Mouse (Mus musculus) frontal cortex, adult (tissue): ENCODE data around the gene Chpf.

Experiments used
- ATAC-seq: cut with Nextera tagmentation; 2 replicates; pipeline ENCODE4 v1.9.2; 2017; ENCODE audit warnings: mild to moderate bottlenecking, moderate library complexity, mixed read lengths; ENCODE audit not compliant: low TSS enrichment

Gene Chpf

DNA sequence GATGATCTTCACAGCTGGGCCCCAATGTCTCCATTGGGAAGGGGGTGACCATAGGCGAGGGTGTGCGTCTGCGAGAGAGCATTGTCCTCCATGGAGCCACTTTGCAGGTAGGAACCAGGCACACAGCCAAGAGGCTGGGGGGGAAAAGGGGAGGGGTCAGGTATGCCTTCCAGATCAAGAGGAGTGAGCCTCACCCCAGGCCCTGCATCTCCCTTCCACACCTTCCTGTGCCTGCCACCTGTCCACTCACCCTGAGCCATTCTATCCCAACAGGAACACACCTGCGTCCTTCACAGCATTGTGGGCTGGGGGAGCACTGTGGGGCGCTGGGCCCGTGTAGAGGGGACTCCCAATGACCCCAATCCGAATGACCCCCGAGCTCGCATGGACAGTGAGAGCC, 36.9 kb downstream of the Chpf start:
- ATAC-seq = no peak

- no peak for ATAC-seq
Observed at GRCm38 (mm10) chr1:75441471-75441996, 37.6 kb downstream of the Chpf start.

GRCm38 (mm10) chr1:75440661-75441060, 38.4 kb downstream of the Chpf start:
- no peak for ATAC-seq

GRCm38 (mm10) chr1:75438782-75439181, 40.3 kb downstream of the Chpf start:
- no peak for ATAC-seq

DNA sequence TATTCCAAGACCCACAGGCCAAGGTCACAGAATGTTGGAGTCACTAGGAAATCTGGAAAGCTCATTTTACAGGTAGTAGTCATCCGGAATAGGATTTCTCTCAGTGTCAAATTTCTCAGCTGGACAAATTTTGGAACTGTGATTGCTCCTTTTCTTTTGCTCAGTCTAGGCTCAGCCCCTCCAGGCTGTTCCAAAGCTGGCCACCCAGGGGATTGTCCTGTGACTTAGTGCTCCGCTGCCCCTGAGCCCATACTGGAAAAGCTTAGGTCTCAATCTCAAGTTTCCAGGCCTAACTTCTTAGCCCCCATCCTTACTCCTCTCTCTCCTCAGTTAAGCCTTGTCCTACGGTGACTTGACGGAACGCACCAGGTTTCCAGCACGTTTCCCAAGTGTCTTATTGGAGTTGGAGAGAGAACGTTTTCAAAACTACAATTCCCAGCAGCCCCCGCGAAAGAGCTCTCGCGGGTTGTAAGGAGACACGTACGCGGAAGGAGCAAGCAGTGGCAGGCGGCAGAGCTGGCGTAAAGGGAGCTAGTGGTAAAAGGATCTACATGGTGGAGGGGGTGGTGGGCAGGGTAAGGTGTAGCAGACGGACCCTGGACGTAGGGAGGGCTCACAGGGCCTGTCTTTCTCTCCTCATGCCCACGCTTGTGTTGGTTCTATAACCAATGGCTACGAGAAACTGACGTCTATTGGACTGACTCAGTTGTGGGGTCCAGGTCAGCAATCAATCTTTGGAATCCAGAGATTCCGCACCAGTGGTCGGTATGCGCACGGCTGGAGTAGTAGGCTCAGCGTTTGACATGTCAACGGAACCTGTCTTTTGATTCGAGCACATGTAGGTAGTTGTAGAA, 43.4 kb downstream of the Chpf start, which contains the start of gene Gmppa:
TSS of gene Gmppa (plus strand) at position 456 of the 854 bp plus-strand sequence.
- peak; percentile 91 for ATAC-seq

DNA sequence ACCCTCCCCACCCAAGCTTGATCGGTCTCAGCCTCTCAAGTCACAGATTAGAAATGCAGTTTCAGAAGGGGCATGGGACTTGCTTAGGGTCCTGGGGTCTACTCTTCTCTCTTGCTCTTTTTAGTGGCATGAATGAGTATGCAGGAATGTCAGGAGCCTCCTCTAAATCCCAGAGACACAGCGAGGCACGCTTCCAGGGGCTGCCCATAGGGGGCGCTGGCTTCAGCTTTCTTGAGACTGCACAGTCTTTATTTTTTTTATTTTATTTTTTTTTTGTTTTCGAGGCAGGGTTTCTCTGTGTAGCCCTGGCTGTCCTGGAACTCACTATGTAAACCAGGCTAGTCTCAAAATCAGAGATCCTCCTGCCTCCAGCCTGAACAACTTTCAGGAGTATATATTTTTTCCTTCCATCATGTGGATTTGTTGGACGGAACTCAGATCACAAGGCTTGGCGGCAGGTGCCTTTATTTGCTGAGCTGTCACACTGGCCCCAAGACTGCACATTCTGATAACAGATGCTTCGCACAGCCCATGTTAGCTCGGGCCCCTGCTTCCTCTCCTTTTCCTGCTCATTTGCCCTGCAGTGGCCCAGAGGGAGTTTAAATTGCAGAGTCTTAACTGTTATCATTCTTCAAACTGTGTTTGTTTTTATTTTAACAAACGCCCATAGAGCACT, 53.2 kb downstream of the Chpf start:
- ATAC-seq = peak; percentile 8; the same call in 1 of the 2 replicates
